Mouse (Mus musculus) liver, embryonic 16.5 days (tissue): ENCODE data around the gene Casz1. TPM values are rescaled to one million over a fixed set of nuclear protein-coding genes. Genes with fewer than 3 reads are reported as not detected.

Source experiments
- ATAC-seq: fragments of 200-750 bp; cut with Nextera tagmentation; 2 replicates; pipeline ENCODE4 v1.8.0; 2017; ENCODE audit warnings: low read depth, mild to moderate bottlenecking, moderate number of reproducible peaks, moderate library complexity
- H3K27ac ChIP-seq: fragments of 300-500 bp; sonication (generic); 2 replicates; pipeline ENCODE4 v1.5.1; 2014; ENCODE audit warnings: mild to moderate bottlenecking, low read length
- H3K27me3 ChIP-seq: fragments of 300-500 bp; sonication (generic); 2 replicates; pipeline ENCODE4 v1.6.1; 2014; ENCODE audit warnings: low read depth, low read length, mixed read lengths; ENCODE audit not compliant: control insufficient read depth, insufficient read depth
- H3K36me3 ChIP-seq: fragments of 300-500 bp; sonication (generic); 2 replicates; pipeline ENCODE4 v1.6.1; 2014; ENCODE audit warnings: mild to moderate bottlenecking; ENCODE audit not compliant: control insufficient read depth, insufficient read depth
- H3K4me1 ChIP-seq: fragments of 300-500 bp; sonication (generic); 2 replicates; pipeline ENCODE4 v1.6.1; 2014; ENCODE audit warnings: low read depth, low read length, mixed read lengths; ENCODE audit not compliant: control insufficient read depth
- H3K4me2 ChIP-seq: fragments of 300-500 bp; sonication (generic); 2 replicates; pipeline ENCODE4 v1.6.1; 2014; ENCODE audit warnings: low read depth, low read length, mixed read lengths
- H3K4me3 ChIP-seq: fragments of 300-500 bp; sonication (generic); 2 replicates; pipeline ENCODE4 v1.5.1; 2014; ENCODE audit warnings: low read depth, mild to moderate bottlenecking, low read length
- H3K9ac ChIP-seq: fragments of 300-500 bp; sonication (generic); 2 replicates; pipeline ENCODE4 v1.6.1; 2014; ENCODE audit warnings: low read depth, low read length
- H3K9me3 ChIP-seq: fragments of 300-500 bp; sonication (generic); replicated peaks from 2 replicates; pipeline ENCODE4 v1.6.1; 2016; ENCODE audit warnings: low read length; ENCODE audit not compliant: control insufficient read depth
- WGBS: fragments of 180-500 bp; shearing (Covaris S2); extraction: QIAGEN DNeasy Blood & Tissue Kit; methylation state at CpG from one replicate; pipeline ENCODE4 v1.1.7; 2014; ENCODE audit not compliant: insufficient replicate concordance; 5-methylcytosine and 5-hydroxymethylcytosine counted together
- polyA plus RNA-seq: library from polyadenylated mRNA; unstranded; fragments of >200 nt; fragmentation: Nextera tagmentation; extraction: Ambion mirVana; gene quantifications from 2 replicates; pipeline ENCODE4 v1.2.1, GENCODE M21; 2015

Gene Casz1
- polyA plus RNA-seq, 1 experiment from 2014 or later, result 0.51 TPM

- H3K4me2 ChIP-seq, result no peak overlapping the region
- ATAC-seq, result peak; percentile 45; the same call in 1 of the 2 replicates
- no peaks in the 10 kb centered on the region for H3K4me1 ChIP-seq
- WGBS, result 63% methylated on average over 5 of the region's 5 CpGs
- no peak overlapping the region for H3K4me3 ChIP-seq
- H3K9ac ChIP-seq, result no peak overlapping the region
- no peak overlapping the region for H3K27ac ChIP-seq
- no peaks in the 10 kb centered on the region for H3K36me3 ChIP-seq
- H3K9me3 ChIP-seq, result no peaks in the 10 kb centered on the region
- H3K27me3 ChIP-seq, result no peaks in the 10 kb centered on the region
These were observed 189.7 kb downstream of the Casz1 start for GRCm38 (mm10) chr4:148993948-148994347.

- no peaks in the 10 kb centered on the region for H3K27me3 ChIP-seq
- no peaks in the 10 kb centered on the region for H3K4me1 ChIP-seq
- no peak overlapping the region for H3K27ac ChIP-seq
- no peaks in the 10 kb centered on the region for H3K36me3 ChIP-seq
- no peak for ATAC-seq
- H3K4me3 ChIP-seq, result no peak overlapping the region
- 82% methylated on average over 6 of the region's 6 CpGs for WGBS
- H3K9ac ChIP-seq, result no peak overlapping the region
- H3K4me2 ChIP-seq, result no peak overlapping the region
- no peaks in the 10 kb centered on the region for H3K9me3 ChIP-seq
These were observed 196.5 kb downstream of the Casz1 start for GRCm38 (mm10) chr4:149000746-149001145.

- no peaks in the 10 kb centered on the region for H3K27me3 ChIP-seq
- H3K9me3 ChIP-seq, result no peaks in the 10 kb centered on the region
- ATAC-seq, result no peak
- no peak overlapping the region for H3K9ac ChIP-seq
- no peak overlapping the region for H3K4me3 ChIP-seq
- no peaks in the 10 kb centered on the region for H3K4me1 ChIP-seq
- no peaks in the 10 kb centered on the region for H3K36me3 ChIP-seq
- no peak overlapping the region for H3K27ac ChIP-seq
- 51% methylated on average over 5 of the region's 5 CpGs for WGBS
- no peak overlapping the region for H3K4me2 ChIP-seq
These were observed 197.3 kb downstream of the Casz1 start for GRCm38 (mm10) chr4:149001515-149001914.

GRCm38 (mm10) chr4:149002441-149003093, 198.3 kb downstream of the Casz1 start:
- Histone ChIP-seq H3K4me2 (no peak overlapping the region), H3K9me3 (no peaks in the 10 kb centered on the region), H3K36me3 (no peaks in the 10 kb centered on the region), H3K27me3 (no peaks in the 10 kb centered on the region), H3K27ac (no peak overlapping the region), H3K4me3 (no peak overlapping the region), H3K9ac (no peak overlapping the region), H3K4me1 (no peaks in the 10 kb centered on the region)
- WGBS, result 83% methylated on average over 11 of the region's 11 CpGs
- peak; percentile 37; the same call in 1 of the 2 replicates for ATAC-seq

Other genes with a start within 250 kb of the Casz1 start
- 30.3 and 31.4 TPM in 2 replicates for gene Exosc10, start 246.0 kb upstream of the Casz1 start, polyA plus RNA-seq
- 88.3 and 94.2 TPM in 2 replicates for gene Srm, start 212.9 kb upstream of the Casz1 start, polyA plus RNA-seq
- 58.7 and 65.9 TPM in 2 replicates for gene Masp2, start 201.9 kb upstream of the Casz1 start, polyA plus RNA-seq
- gene Tardbp, start 177.4 kb upstream of the Casz1 start, polyA plus RNA-seq, result 110 and 128 TPM in 2 replicates
- gene Gm572, start 161.1 kb upstream of the Casz1 start, polyA plus RNA-seq, result not detected in 2 replicates